Mouse (Mus musculus) left cerebral cortex, adult 18-20 months (tissue): ENCODE data around the gene Lrg1. TPM values are rescaled to one million over a fixed set of nuclear protein-coding genes. Genes with fewer than 3 reads are reported as not detected.

Experiments used
- DNase-seq, 2 experiments: peaks; one replicate each; pipeline ENCODE4 v3.0.0; 2021 to 2022; ENCODE audit warnings: low spot score in 2 of 2, mixed read lengths in 1 of 2
- long read RNA-seq, 2 experiments: library from polyadenylated mRNA; stranded (forward); transcript quantifications; one replicate each; pipeline ENCODE4 v2.0.0; 2021
- total RNA-seq, 2 experiments: library from RNA; stranded (reverse); gene quantifications; 2 replicates each; pipeline ENCODE4 v1.2.3; 2021

Gene Lrg1
- total RNA-seq = 1 to 10 TPM; 1.8 to 3.6 TPM
- long read RNA-seq, experiment 1, partial matches to known transcripts = 3 of 3 reads
- long read RNA-seq, experiment 1, other reads (novel, unspliced or antisense) = 0 of 3 reads
- long read RNA-seq, experiment 2, partial matches to known transcripts = 8 of 9 reads
- long read RNA-seq, experiment 2, other reads (novel, unspliced or antisense) = 1 of 9 reads

- no peak for DNase-seq
Observed at GRCm38 (mm10) chr17:56121826-56122225, at the start of gene Lrg1. Gene Lrg1 (minus strand): TSS chr17:56122001.

DNA sequence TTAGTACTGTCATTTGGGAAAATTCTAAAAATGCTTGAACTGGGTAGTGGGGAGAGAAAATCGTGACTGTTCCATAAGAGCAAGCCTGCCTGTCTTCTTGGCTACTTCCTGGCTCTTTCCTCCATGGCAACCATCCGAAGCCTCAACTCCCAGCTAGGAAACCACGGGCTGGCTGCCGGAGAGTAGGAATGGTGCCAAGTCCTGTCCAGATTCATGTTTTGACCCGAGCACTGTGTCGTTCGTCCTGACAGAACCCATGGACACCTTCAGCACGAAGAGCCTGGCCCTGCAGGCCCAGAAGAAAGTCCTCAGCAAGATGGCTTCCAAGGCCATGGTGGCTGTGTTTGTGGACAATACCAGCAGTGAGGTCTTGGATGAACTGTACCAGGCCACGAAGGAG, 49.7 kb upstream of the Lrg1 start:
- no peak for DNase-seq

DNA sequence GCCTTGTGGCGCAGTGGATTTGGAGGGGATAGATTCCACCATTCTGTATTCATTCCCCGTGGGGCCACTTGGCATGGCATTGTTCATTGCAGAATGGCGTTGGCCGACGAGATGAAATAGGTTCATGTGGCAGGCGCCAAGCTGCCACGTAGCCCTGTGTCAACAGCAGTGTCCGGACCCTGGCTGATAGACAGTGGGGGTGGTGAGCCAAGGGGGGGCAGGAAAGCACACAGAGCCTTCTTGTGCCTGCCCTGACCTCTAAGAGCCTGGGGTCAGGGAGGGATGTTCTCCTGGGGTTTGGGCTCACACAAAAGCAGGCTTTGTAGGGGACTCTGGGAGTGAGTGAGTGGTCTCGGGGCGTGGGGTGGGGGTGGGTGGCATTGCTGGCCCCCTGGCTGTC, 48.8 kb upstream of the Lrg1 start:
- DNase-seq = no peak

DNA sequence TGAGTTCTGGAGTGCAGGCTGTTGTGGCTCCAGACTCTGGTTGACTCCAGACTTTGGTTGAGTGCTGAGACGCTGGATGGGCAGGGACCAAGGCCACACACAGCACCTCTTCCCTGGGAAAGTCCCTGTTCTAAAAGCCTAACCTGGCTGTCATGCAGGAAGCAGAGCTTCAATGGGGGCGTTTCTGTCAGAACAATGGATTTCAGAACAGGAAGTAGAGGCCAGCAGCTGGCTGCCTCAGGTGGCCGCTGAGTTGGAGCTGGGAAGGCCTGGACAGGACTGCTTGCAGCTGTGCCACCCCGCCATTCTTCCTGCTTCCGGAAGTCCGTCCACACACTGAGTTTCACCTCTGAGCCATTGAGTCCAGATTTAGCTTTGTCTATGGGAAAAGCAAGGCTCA, 48.0 kb upstream of the Lrg1 start:
- DNase-seq = no peak

DNA sequence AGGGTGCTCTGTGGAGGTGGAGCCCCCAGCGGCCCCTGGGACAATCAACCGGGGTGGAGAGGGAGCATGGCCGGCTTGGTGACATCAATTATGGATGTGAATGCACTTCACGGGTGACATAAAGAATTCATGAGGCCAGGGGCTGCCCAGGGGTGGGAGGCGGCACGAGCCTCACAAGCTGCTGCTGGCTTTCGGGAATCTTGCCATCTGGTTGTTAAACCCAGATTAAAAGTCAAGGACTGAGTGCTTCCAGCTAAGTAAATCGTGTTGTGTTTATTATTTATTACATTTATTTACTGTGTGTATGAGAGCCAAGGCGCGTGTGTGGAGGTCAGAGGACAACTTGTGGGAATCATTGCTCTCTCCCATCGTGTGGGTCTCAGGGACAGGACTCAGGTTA, 43.9 kb upstream of the Lrg1 start:
- no peak for DNase-seq

GRCm38 (mm10) chr17:56164510-56164909, 42.7 kb upstream of the Lrg1 start:
- no peak for DNase-seq

- no peak for DNase-seq
Observed at GRCm38 (mm10) chr17:56163523-56164102, 41.8 kb upstream of the Lrg1 start.

GRCm38 (mm10) chr17:56162231-56162774, 40.5 kb upstream of the Lrg1 start, which contains the start of gene Tnfaip8l1:
Gene Tnfaip8l1 (plus strand): TSS chr17:56162477.
- peak; percentile 96 to 97 for DNase-seq

GRCm38 (mm10) chr17:56159729-56160128, 37.9 kb upstream of the Lrg1 start:
- peak; percentile 54 to 65 for DNase-seq

DNA sequence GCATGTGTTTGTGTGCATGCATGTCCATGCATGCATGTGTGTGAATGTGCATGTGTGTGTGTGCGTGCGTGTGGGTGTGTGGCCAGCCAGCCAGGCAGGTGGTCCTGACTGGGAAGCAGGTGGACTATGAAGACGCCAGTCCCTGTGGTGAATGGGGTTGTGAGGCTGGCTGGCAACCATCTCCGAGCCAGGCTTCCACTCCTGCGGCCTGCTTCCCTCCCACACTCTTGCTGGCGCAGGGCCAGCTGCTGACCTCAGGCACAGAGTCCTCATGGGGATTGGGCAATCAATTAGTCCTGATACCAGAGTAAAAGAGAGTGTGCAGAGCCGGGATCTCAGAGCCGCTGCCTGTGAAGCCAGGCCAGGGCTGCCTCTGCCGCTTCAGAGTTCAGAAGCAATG, 31.8 kb upstream of the Lrg1 start:
- no peak for DNase-seq

GRCm38 (mm10) chr17:56149897-56150296, 28.1 kb upstream of the Lrg1 start:
- no peak for DNase-seq

- no peak for DNase-seq
Observed at GRCm38 (mm10) chr17:56148790-56149618, 27.2 kb upstream of the Lrg1 start.

GRCm38 (mm10) chr17:56148280-56148679, 26.5 kb upstream of the Lrg1 start:
- DNase-seq = no peak

- no peak for DNase-seq
Observed at GRCm38 (mm10) chr17:56147420-56147819, 25.6 kb upstream of the Lrg1 start.

DNA sequence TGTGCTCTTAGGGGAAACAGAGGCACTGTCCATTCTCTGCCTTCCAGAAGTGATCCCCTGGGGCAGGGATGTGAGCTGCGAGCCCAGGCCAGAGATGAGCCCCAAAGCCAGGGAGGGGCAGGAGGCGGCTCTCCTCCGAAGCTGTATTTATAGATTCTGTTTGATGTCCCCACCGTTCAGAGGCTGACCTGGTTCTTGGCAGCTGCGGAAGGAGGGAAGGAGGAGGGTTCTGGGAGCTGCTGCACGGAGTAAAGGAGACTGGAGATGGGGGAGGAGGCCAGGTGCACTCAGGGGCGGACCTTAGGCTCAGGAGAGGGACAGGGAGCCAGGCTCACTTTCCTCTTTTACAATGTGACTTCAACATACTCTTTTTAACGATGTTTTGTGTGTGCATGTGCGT, 24.3 kb upstream of the Lrg1 start:
- no peak for DNase-seq

GRCm38 (mm10) chr17:56144546-56144945, 22.7 kb upstream of the Lrg1 start:
- DNase-seq = no peak

DNA sequence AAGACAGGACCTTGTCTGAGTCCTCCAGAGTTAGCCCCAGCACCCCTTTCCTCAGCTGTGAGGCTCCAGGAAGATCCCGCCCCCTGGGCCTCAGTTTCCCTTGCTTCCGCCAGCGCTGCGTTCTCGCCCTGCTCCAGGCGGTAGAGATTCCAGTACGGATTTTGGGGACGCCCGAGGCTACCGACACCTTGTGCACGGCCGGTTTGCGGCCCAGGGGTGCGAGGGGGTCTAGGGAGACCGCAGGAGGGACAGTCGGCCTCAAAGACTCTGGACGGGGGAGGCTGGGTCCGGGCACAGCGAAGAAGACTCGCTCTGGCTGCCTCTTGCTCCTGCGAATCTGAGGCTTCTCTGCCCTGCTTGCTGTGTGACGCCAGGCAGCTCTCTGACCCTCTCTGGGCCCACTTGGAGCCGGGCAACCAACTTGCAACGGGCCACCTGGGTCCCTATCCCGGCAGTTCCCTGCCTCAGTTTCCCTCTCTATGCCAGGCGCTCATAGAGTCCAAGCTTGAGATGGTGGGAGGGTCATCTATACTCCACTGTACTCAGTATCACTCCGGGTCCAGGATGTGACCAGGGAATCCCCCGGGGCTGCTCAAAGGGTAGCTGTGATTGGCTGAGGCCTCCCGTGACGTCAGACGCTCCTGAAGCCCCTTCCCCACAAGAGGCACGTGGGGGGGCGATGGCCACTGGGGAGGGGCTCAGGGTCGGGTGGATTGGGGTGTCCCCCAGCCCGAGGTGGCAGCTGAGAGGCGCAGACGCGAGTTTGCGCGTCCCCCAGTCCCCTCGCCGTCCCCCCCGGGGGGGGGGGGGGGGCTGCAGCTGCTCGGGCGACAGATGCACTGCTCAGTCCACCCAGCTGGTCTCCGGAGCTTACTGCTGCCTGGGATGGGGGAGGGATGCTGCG, 20.2 kb upstream of the Lrg1 start:
- peak; percentile 73 to 77 for DNase-seq

DNA sequence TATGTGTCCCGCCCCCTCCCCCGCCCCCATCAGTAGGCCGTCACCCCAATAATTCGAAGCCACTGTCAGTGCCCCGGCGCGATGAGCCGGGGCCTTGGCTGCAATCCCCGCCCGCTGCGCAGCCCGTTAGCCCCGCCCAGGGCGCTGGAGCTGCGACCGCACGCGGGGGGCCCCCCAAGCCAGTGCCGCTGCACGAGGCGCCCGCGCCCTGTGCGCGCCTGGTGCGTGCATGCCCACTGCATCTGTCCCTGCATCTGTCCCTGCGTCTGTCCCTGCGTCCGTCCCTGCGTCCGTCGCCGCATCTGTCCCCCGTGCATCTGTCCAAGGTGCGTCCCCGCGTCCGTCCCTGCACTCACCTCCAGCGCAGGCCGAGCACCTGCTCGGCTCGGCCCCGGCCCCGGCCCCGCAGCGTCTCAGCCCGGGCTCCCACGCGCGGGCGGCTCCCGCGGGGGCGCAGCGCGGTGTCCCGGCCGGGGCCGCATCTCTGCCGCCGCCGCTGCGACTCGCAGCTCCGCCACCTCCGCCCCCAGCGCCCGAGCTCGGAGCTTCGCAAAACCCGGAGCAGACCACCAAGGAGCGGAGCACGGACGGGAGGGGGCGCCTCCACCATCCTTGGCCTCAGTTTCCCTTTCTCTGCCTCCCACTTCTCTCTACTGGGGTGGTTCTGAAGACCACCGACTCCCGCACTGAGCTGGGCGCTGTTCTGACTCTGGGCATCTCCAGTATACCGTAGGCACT, 18.2 kb upstream of the Lrg1 start, which contains the start of gene Sema6b:
Gene Sema6b (minus strand): TSS at position 486 of the 738 bp plus-strand sequence.
- DNase-seq = peak; percentile 88 to 91

DNA sequence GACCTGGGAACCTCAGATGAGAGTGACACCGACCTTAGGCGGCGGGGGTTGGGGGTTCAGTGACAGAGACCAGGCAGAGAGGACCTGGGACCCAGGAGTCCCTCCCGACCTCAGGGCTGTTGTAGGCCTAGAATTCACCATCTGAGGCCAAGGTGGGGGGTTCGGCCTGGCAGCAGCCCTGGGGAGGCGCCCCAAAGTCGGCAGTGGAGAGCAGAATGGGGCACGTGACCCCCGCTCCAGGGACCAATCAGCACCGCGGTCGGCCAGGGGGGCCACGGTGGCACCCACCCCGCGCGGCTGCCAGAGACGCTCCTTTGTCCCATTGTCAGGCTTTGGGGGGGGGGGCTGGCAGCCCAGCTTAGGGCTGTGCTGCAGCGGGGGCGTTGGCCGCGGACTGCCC, 17.6 kb upstream of the Lrg1 start:
- no peak for DNase-seq
